Mouse (Mus musculus) liver, embryonic 16.5 days (tissue): ENCODE measurements around the gene Adamtsl1. TPM values are rescaled to one million over a fixed set of nuclear protein-coding genes. Genes with fewer than 3 reads are reported as not detected.

Experiments
- ATAC-seq: fragments of 200-750 bp; cut with Nextera tagmentation; 2 replicates; pipeline ENCODE4 v1.8.0; 2017; ENCODE audit warnings: low read depth, mild to moderate bottlenecking, moderate number of reproducible peaks, moderate library complexity
- H3K27ac ChIP-seq: fragments of 300-500 bp; sonication (generic); 2 replicates; pipeline ENCODE4 v1.5.1; 2014; ENCODE audit warnings: mild to moderate bottlenecking, low read length
- H3K27me3 ChIP-seq: fragments of 300-500 bp; sonication (generic); 2 replicates; pipeline ENCODE4 v1.6.1; 2014; ENCODE audit warnings: low read depth, low read length, mixed read lengths; ENCODE audit not compliant: control insufficient read depth, insufficient read depth
- H3K36me3 ChIP-seq: fragments of 300-500 bp; sonication (generic); 2 replicates; pipeline ENCODE4 v1.6.1; 2014; ENCODE audit warnings: mild to moderate bottlenecking; ENCODE audit not compliant: control insufficient read depth, insufficient read depth
- H3K4me1 ChIP-seq: fragments of 300-500 bp; sonication (generic); 2 replicates; pipeline ENCODE4 v1.6.1; 2014; ENCODE audit warnings: low read depth, low read length, mixed read lengths; ENCODE audit not compliant: control insufficient read depth
- H3K4me2 ChIP-seq: fragments of 300-500 bp; sonication (generic); 2 replicates; pipeline ENCODE4 v1.6.1; 2014; ENCODE audit warnings: low read depth, low read length, mixed read lengths
- H3K4me3 ChIP-seq: fragments of 300-500 bp; sonication (generic); 2 replicates; pipeline ENCODE4 v1.5.1; 2014; ENCODE audit warnings: low read depth, mild to moderate bottlenecking, low read length
- H3K9ac ChIP-seq: fragments of 300-500 bp; sonication (generic); 2 replicates; pipeline ENCODE4 v1.6.1; 2014; ENCODE audit warnings: low read depth, low read length
- H3K9me3 ChIP-seq: fragments of 300-500 bp; sonication (generic); replicated peaks from 2 replicates; pipeline ENCODE4 v1.6.1; 2016; ENCODE audit warnings: low read length; ENCODE audit not compliant: control insufficient read depth
- WGBS: fragments of 180-500 bp; shearing (Covaris S2); extraction: QIAGEN DNeasy Blood & Tissue Kit; methylation state at CpG from one replicate; pipeline ENCODE4 v1.1.7; 2014; ENCODE audit not compliant: insufficient replicate concordance; 5-methylcytosine and 5-hydroxymethylcytosine counted together
- polyA plus RNA-seq: library from polyadenylated mRNA; unstranded; fragments of >200 nt; fragmentation: Nextera tagmentation; extraction: Ambion mirVana; gene quantifications from 2 replicates; pipeline ENCODE4 v1.2.1, GENCODE M21; 2015

Adamtsl1 gene
- polyA plus RNA-seq, 1 experiment from 2014 or later, result 0.67 TPM

GRCm38 (mm10) chr4:85763161-85764014, 249.4 kb downstream of the Adamtsl1 start:
- no peak overlapping the region for H3K9ac ChIP-seq
- no peaks in the 10 kb centered on the region for H3K36me3 ChIP-seq
- no peaks in the 10 kb centered on the region for H3K9me3 ChIP-seq
- H3K4me3 ChIP-seq, result no peak overlapping the region
- H3K27ac ChIP-seq, result no peak overlapping the region
- WGBS, result 61% methylated on average over 5 of the region's 5 CpGs
- no peak overlapping the region for H3K4me2 ChIP-seq
- no peaks in the 10 kb centered on the region for H3K4me1 ChIP-seq
- ATAC-seq, result no peak
- H3K27me3 ChIP-seq, result no peaks in the 10 kb centered on the region

GRCm38 (mm10) chr4:85764015-85764450, 250.1 kb downstream of the Adamtsl1 start:
- H3K9me3 ChIP-seq, result no peaks in the 10 kb centered on the region
- no peaks in the 10 kb centered on the region for H3K4me1 ChIP-seq
- H3K9ac ChIP-seq, result no peak overlapping the region
- 68% methylated on average over 14 of the region's 14 CpGs for WGBS
- no peaks in the 10 kb centered on the region for H3K27me3 ChIP-seq
- no peak overlapping the region for H3K27ac ChIP-seq
- H3K36me3 ChIP-seq, result no peaks in the 10 kb centered on the region
- ATAC-seq, result no peak
- no peak overlapping the region for H3K4me2 ChIP-seq
- H3K4me3 ChIP-seq, result no peak overlapping the region

GRCm38 (mm10) chr4:85764476-85764875, 250.5 kb downstream of the Adamtsl1 start:
- Histone ChIP-seq H3K36me3 (no peaks in the 10 kb centered on the region), H3K9ac (no peak overlapping the region), H3K27me3 (no peaks in the 10 kb centered on the region), H3K27ac (no peak overlapping the region), H3K4me3 (no peak overlapping the region), H3K4me2 (no peak overlapping the region), H3K9me3 (no peaks in the 10 kb centered on the region), H3K4me1 (no peaks in the 10 kb centered on the region)
- 45% methylated on average over 3 of the region's 3 CpGs for WGBS
- ATAC-seq, result no peak

- Histone ChIP-seq H3K4me1 (no peaks in the 10 kb centered on the region), H3K27me3 (no peaks in the 10 kb centered on the region), H3K36me3 (no peaks in the 10 kb centered on the region), H3K9ac (no peak overlapping the region), H3K4me2 (no peak overlapping the region), H3K27ac (no peak overlapping the region), H3K4me3 (no peak overlapping the region), H3K9me3 (no peaks in the 10 kb centered on the region)
- 56% methylated on average over 6 of the region's 6 CpGs for WGBS
- ATAC-seq, result no peak
These were observed 253.7 kb downstream of the Adamtsl1 start for GRCm38 (mm10) chr4:85767666-85768065.

GRCm38 (mm10) chr4:85768107-85768506, 254.1 kb downstream of the Adamtsl1 start:
- Histone ChIP-seq H3K4me3 (no peak overlapping the region), H3K9me3 (no peaks in the 10 kb centered on the region), H3K27ac (no peak overlapping the region), H3K36me3 (no peaks in the 10 kb centered on the region), H3K27me3 (no peaks in the 10 kb centered on the region), H3K4me1 (no peaks in the 10 kb centered on the region), H3K9ac (no peak overlapping the region), H3K4me2 (no peak overlapping the region)
- 42% methylated on average over 5 of the region's 5 CpGs for WGBS
- ATAC-seq, result no peak

- no peaks in the 10 kb centered on the region for H3K27me3 ChIP-seq
- no peak overlapping the region for H3K9ac ChIP-seq
- H3K9me3 ChIP-seq, result no peaks in the 10 kb centered on the region
- H3K4me3 ChIP-seq, result no peak overlapping the region
- H3K4me1 ChIP-seq, result no peaks in the 10 kb centered on the region
- no peak for ATAC-seq
- no peaks in the 10 kb centered on the region for H3K36me3 ChIP-seq
- no peak overlapping the region for H3K27ac ChIP-seq
- 35% methylated on average over 5 of the region's 5 CpGs for WGBS
- H3K4me2 ChIP-seq, result no peak overlapping the region
These were observed 268.5 kb downstream of the Adamtsl1 start for GRCm38 (mm10) chr4:85782511-85782910.

- H3K27me3 ChIP-seq, result no peaks in the 10 kb centered on the region
- ATAC-seq, result no peak
- no peak overlapping the region for H3K9ac ChIP-seq
- H3K27ac ChIP-seq, result no peak overlapping the region
- no peaks in the 10 kb centered on the region for H3K36me3 ChIP-seq
- no peaks in the 10 kb centered on the region for H3K4me1 ChIP-seq
- H3K4me2 ChIP-seq, result no peak overlapping the region
- WGBS, result 38% methylated on average over 6 of the region's 6 CpGs
- no peaks in the 10 kb centered on the region for H3K9me3 ChIP-seq
- H3K4me3 ChIP-seq, result no peak overlapping the region
These were observed 269.9 kb downstream of the Adamtsl1 start for GRCm38 (mm10) chr4:85783768-85784379.

GRCm38 (mm10) chr4:85784428-85784827, 270.5 kb downstream of the Adamtsl1 start:
- no peaks in the 10 kb centered on the region for H3K27me3 ChIP-seq

GRCm38 (mm10) chr4:85790226-85790625, 276.3 kb downstream of the Adamtsl1 start:
- Histone ChIP-seq H3K4me2 (no peak overlapping the region), H3K36me3 (no peaks in the 10 kb centered on the region), H3K27ac (no peak overlapping the region), H3K4me3 (no peak overlapping the region), H3K4me1 (no peaks in the 10 kb centered on the region), H3K9me3 (no peaks in the 10 kb centered on the region), H3K27me3 (no peaks in the 10 kb centered on the region), H3K9ac (no peak overlapping the region)
- 30% methylated on average over 2 of the region's 2 CpGs for WGBS
- ATAC-seq, result no peak

More at GRCm38 (mm10) chr4:85784428-85784827, 270.5 kb downstream of the Adamtsl1 start:
- WGBS, result 49% methylated on average over 4 of the region's 4 CpGs
- Histone ChIP-seq H3K36me3 (no peaks in the 10 kb centered on the region), H3K4me1 (no peaks in the 10 kb centered on the region), H3K4me3 (no peak overlapping the region), H3K4me2 (no peak overlapping the region), H3K27ac (no peak overlapping the region), H3K9me3 (no peaks in the 10 kb centered on the region), H3K9ac (no peak overlapping the region)
- no peak for ATAC-seq
